Mouse (Mus musculus) thymus, adult 18-20 months (tissue): ENCODE data around the gene Ppp1cc.
"Not testable (repeated sequence)": the region's sequence is repeated elsewhere in the genome, so short reads cannot be mapped to it uniquely, and the experiment has no call there.

Experiments
- DNase-seq, 2 experiments: peaks; one replicate each; pipeline ENCODE4 v3.0.0; 2022; ENCODE audit warnings: mixed read lengths in 2 of 2

Ppp1cc gene

DNA sequence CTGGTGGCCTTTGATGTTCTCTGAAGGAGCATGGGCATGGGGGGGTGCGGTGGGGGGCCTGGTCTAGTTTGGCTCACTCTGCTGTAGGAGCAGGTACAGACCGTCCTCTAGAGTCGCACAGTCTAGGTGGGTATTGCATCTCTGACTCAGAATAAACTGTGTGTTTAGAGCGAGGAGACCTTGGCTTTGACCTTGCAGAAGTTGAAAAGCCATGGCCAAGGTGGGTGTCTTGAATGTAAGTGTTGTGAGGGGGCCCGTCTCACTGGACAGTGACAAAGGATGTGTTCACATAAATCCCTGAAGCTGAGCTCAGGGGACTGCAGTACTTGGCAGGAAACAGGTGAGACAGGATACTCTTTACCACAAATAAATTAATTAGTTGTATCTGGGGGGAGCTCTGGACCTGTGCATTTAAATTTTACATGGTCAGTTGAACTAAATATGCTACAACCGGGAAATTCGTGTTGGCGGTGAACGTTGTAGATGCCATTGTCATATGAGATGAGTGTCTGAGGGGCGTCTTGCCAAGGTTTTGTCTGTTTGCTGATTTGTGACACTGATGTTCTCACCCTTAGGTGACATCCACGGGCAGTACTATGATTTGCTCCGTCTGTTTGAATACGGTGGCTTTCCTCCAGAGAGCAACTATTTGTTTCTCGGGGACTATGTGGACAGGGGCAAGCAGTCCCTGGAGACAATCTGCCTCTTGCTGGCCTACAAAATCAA lies 10.4 kb downstream of the Ppp1cc start:
- DNase-seq: no peak

GRCm38 (mm10) chr5:122171058-122171457 lies 13.0 kb downstream of the Ppp1cc start:
- no peak for DNase-seq

- no peak for DNase-seq
Observed at GRCm38 (mm10) chr5:122175402-122175801, 17.3 kb downstream of the Ppp1cc start.

DNA sequence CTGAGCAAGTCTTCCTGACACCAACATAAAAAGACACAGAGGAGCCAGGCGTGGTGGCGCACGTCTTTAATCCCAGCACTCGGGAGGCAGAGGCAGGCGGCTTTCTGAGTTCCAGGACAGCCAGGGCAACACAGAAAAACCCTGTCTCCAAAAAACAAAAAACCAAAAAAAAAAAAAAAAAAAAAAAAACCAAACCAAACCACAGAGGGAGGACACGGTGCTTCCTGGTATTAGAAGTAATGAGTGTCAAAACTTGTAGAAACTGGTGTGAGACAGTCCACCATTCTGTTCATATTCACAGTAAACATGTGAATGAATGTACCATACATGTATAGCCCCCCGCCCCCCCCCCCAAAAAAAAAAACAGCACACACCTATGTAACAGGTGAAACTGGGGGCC lies 17.9 kb downstream of the Ppp1cc start:
- DNase-seq: no peak

- peak; percentile 26 to 45 for DNase-seq
Observed at GRCm38 (mm10) chr5:122176398-122176797, 18.3 kb downstream of the Ppp1cc start.

- no peak for DNase-seq
Observed at GRCm38 (mm10) chr5:122179665-122180064, 21.6 kb downstream of the Ppp1cc start.

- DNase-seq: peak; percentile 47 to 63
Observed at GRCm38 (mm10) chr5:122184283-122184806, 26.3 kb downstream of the Ppp1cc start.

DNA sequence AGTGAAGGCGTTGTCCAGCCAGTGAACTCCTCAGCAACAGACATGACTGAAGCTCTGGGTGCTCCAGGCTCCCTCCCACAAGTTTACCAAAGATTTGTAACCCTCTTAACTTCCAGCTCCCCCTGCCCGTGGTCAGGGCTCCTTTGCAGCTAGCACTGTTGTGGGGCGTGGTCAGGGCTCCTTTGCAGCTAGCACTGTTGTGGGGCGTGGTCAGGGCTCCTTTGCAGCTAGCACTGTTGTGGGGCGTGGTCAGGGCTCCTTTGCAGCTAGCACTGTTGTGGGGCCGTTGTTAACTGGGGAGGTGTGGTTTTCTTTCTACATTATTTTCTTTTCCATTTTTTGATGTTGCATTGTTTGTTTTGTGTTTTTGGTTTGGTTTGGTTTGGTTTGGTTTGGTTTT lies 26.8 kb downstream of the Ppp1cc start:
- DNase-seq: not testable (repeated sequence)

GRCm38 (mm10) chr5:122189115-122189514 lies 31.0 kb downstream of the Ppp1cc start:
- DNase-seq: no peak

GRCm38 (mm10) chr5:122190465-122190864 lies 32.4 kb downstream of the Ppp1cc start:
- DNase-seq: no peak

GRCm38 (mm10) chr5:122191269-122192063 lies 33.4 kb downstream of the Ppp1cc start:
- no peak for DNase-seq

GRCm38 (mm10) chr5:122192347-122192746 lies 34.3 kb downstream of the Ppp1cc start:
- DNase-seq: no peak

GRCm38 (mm10) chr5:122200872-122201271 lies 42.8 kb downstream of the Ppp1cc start:
- no peak for DNase-seq

GRCm38 (mm10) chr5:122201904-122202303 lies 43.8 kb downstream of the Ppp1cc start:
- no peak for DNase-seq

DNA sequence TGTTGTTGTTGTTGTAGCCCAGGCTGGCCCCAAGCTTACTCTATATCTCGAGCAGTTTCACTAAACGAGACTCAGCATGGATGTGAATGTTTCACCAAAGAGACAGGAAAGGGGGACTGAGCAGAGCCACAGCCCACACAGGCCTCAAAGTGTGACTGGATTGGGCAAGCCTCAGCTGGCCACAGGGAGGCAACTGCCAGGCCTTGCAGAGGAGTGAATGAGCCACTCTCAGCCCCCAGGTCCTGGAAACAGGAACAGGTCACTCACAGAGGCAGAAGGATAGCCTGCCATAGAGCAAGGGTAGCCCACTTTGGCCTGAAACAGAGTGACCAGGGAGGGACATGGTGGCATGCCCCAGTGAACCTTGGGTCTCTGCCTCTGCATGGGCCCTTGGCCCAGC lies 46.1 kb downstream of the Ppp1cc start:
- no peak for DNase-seq

- DNase-seq: no peak
Observed at GRCm38 (mm10) chr5:122206475-122206874, 48.4 kb downstream of the Ppp1cc start, which contains the start of gene Hvcn1. Gene Hvcn1, plus strand, starts transcription at chr5:122206804.

GRCm38 (mm10) chr5:122208909-122209308 lies 50.8 kb downstream of the Ppp1cc start:
- DNase-seq: peak; percentile 48 to 65

DNA sequence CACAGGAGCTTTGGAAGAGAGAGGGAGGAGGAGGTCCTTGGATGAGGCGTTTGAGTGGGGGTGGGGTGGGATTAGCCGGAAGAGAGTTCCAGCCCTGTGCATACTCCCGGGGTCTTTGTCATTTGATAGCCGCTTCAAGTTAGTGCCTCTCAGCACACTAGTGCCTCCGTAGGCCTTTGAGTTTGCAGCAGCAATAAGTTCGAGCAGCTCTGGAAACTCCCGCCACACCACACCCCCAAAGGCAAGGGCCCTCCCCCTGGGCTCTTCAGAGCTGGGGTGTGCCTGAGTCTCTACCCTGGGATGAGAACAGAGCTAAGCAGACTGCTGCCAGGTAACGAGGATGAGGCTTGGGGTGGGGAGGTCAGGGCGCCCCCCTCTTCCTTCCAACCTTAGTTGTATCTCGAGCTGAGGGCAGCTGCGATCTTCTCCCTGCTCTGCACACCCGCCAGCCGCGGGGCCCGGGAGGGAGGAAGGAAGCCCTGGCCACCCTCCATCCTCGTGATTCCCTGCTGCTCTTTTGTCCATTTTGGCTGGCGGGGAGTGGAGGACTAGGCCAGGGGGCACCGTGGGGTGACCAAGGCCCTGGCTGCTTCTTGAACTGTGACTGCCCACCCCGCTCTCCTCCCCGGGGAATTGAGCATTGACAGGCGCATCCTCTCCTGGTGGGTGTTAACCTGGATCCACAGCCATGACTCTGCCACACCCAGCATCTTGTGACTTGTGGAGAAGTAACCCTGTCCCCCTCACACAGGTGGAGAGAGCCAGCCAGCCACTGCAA lies 51.7 kb downstream of the Ppp1cc start:
- DNase-seq: peak; percentile 67 to 81

- no peak for DNase-seq
Observed at GRCm38 (mm10) chr5:122210890-122211289, 52.8 kb downstream of the Ppp1cc start.

DNA sequence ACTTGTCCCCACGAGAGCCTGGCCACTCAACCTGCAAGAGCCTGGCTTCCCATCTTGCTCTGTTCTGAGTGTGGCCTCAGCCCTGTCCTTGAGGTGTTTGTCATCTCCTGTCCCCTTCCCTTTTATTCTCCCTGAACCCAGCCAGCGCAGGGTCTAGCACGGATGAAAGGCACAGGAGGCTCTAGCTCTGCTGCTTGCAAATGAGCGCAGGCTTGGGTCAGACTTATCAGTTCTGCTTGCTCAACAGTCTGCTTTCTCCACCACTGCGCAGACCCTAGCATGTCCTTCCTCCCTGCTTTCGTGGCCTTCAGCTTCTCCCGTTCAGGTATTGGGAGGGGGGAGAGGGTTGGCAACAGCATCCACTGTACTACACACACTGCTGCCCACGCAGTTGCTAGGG lies 54.0 kb downstream of the Ppp1cc start:
- no peak for DNase-seq

- DNase-seq: not testable (repeated sequence)
Observed at GRCm38 (mm10) chr5:122212820-122213219, 54.7 kb downstream of the Ppp1cc start.

DNA sequence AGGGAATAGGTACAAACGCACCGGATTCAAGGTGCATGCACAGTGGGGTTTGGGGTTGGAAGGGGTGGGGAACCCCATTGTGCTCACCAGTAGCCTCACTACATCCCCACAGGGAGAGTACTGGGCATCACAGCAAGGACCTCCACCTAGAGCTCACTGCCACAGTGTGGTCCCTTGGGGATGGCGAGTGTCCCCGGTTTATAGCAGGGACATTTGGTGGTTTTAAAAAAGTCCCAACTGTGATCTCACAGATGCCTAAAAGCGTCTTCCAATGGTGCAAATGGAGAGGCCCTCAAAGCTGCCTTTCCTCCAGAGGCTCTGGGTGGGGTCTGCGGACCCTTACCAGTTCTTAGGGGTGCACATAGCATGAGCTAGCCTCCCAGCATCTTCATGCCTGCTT lies 55.8 kb downstream of the Ppp1cc start:
- DNase-seq: no peak

DNA sequence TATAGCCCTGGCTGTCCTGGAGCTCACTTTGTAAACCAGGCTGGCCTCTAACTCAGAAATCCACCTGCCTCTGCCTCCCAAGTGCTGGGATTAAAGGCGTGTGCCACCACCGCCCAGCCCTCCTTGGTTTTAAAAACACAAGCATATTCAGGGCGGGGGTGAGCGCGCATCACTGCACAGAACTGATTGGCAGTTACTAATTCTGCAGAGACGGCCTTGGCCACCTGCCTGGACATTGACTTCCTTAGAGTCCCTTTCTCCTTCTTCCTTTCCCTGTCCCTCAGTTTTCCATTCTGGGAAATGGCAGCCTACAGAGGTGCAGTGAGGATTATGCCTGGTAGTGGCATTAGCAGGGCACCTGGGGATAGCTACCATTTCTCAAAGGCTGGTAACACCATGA lies 59.6 kb downstream of the Ppp1cc start:
- no peak for DNase-seq
